Mouse (Mus musculus) left cerebral cortex, postnatal 36 days (tissue): ENCODE results near the gene Nfatc2ip. TPM values are rescaled to one million over a fixed set of nuclear protein-coding genes. Genes with fewer than 3 reads are reported as not detected.

ENCODE experiments used
- DNase-seq, 2 experiments: peaks; one replicate each; pipeline ENCODE4 v3.0.0; 2021 to 2022; ENCODE audit warnings: low spot score in 2 of 2, mixed read lengths in 1 of 2
- intact Hi-C: fragments of 180-260 bp; cut with DNase I; formaldehyde crosslinking; loops from one replicate; pipeline ENCODE4 v1.15.1; 2025
- total RNA-seq, 2 experiments: library from RNA; stranded (reverse); gene quantifications; 2 replicates each; pipeline ENCODE4 v1.2.3; 2021

The Nfatc2ip gene
- total RNA-seq: 1 to 10 TPM; 5.2 to 5.5 TPM

GRCm38 (mm10) chr7:126396298-126397119 lies at the start of gene Nfatc2ip:
Gene Nfatc2ip, minus strand, starts transcription at chr7:126396737.
- DNase-seq: peak; percentile 95 to 98
- intact Hi-C loops: loop anchor here (5.0 kb wide), 1 partner anchor 81 kb away; the partner anchor contains the start of gene Sh2b1

GRCm38 (mm10) chr7:126446217-126446616 lies 49.7 kb upstream of the Nfatc2ip start:
- no peak for DNase-seq
- intact Hi-C loops: no loop called here

GRCm38 (mm10) chr7:126445104-126445815 lies 48.7 kb upstream of the Nfatc2ip start:
- intact Hi-C loops: no loop called here
- DNase-seq: no peak

GRCm38 (mm10) chr7:126444536-126444935 lies 48.0 kb upstream of the Nfatc2ip start:
- no peak for DNase-seq
- intact Hi-C loops: no loop called here

GRCm38 (mm10) chr7:126443997-126444396 lies 47.5 kb upstream of the Nfatc2ip start:
- no peak for DNase-seq
- intact Hi-C loops: no loop called here

- no peak for DNase-seq
- intact Hi-C loops: no loop called here
These were observed 43.6 kb upstream of the Nfatc2ip start for GRCm38 (mm10) chr7:126440134-126440533.

- no peak for DNase-seq
- intact Hi-C loops: no loop called here
These were observed 40.3 kb upstream of the Nfatc2ip start for GRCm38 (mm10) chr7:126436851-126437250.

- intact Hi-C loops: no loop called here
These were observed 39.3 kb upstream of the Nfatc2ip start for GRCm38 (mm10) chr7:126435801-126436200.

GRCm38 (mm10) chr7:126434726-126435125 lies 38.2 kb upstream of the Nfatc2ip start:
- intact Hi-C loops: no loop called here
- DNase-seq: no peak

More at GRCm38 (mm10) chr7:126435801-126436200, 39.3 kb upstream of the Nfatc2ip start:
- DNase-seq: no peak

GRCm38 (mm10) chr7:126430167-126430566 lies 33.6 kb upstream of the Nfatc2ip start:
- intact Hi-C loops: no loop called here

GRCm38 (mm10) chr7:126429503-126429898 lies 33.0 kb upstream of the Nfatc2ip start:
- DNase-seq: no peak

More at GRCm38 (mm10) chr7:126430167-126430566, 33.6 kb upstream of the Nfatc2ip start:
- DNase-seq: no peak

GRCm38 (mm10) chr7:126428631-126429502 lies 32.3 kb upstream of the Nfatc2ip start, which contains the start of gene Rabep2:
Gene Rabep2, plus strand, starts transcription at chr7:126428759.
- peak; percentile 94 to 95 for DNase-seq
- intact Hi-C loops: loop anchor here (2.0 kb wide), 1 partner anchor 74 kb away; the partner anchor contains the start of gene Atxn2l

More at GRCm38 (mm10) chr7:126429503-126429898, 33.0 kb upstream of the Nfatc2ip start:
- intact Hi-C loops: loop anchor here (2.0 kb wide), 1 partner anchor 73 kb away; the partner anchor contains the start of gene Atxn2l

- intact Hi-C loops: loop anchor here (2.0 kb wide), 1 partner anchor 75 kb away; the partner anchor contains the start of gene Atxn2l
- DNase-seq: no peak
These were observed 31.6 kb upstream of the Nfatc2ip start for GRCm38 (mm10) chr7:126428154-126428553.

- intact Hi-C loops: no loop called here
- no peak for DNase-seq
These were observed 30.9 kb upstream of the Nfatc2ip start for GRCm38 (mm10) chr7:126427323-126427860.

- DNase-seq: no peak
- intact Hi-C loops: no loop called here
These were observed 27.6 kb upstream of the Nfatc2ip start for GRCm38 (mm10) chr7:126424161-126424560.

GRCm38 (mm10) chr7:126421756-126422155 lies 25.2 kb upstream of the Nfatc2ip start:
- no peak for DNase-seq

GRCm38 (mm10) chr7:126418496-126418895 lies 22.0 kb upstream of the Nfatc2ip start:
- DNase-seq: no peak
- intact Hi-C loops: no loop called here

More at GRCm38 (mm10) chr7:126421756-126422155, 25.2 kb upstream of the Nfatc2ip start:
- intact Hi-C loops: no loop called here

- DNase-seq: no peak
- intact Hi-C loops: no loop called here
These were observed 21.1 kb upstream of the Nfatc2ip start for GRCm38 (mm10) chr7:126417606-126418005.

GRCm38 (mm10) chr7:126417045-126417444 lies 20.5 kb upstream of the Nfatc2ip start:
- intact Hi-C loops: no loop called here
- no peak for DNase-seq
